Mouse (Mus musculus): ENCODE results near the gene Mta3.

Gene Mta3

GRCm38 (mm10) chr17:83759547-83759946 lies 53.6 kb downstream of the Mta3 start:
- DNase-seq (ENCODE audit: low read depth), result no peak

- no peak for DNase-seq (ENCODE audit: low read depth)
These were observed 58.6 kb downstream of the Mta3 start for GRCm38 (mm10) chr17:83764538-83764937.

- DNase-seq (ENCODE audit: low read depth), result no peak
These were observed 61.1 kb downstream of the Mta3 start for GRCm38 (mm10) chr17:83767064-83767463.

- no peak for DNase-seq (ENCODE audit: low read depth)
These were observed 62.3 kb downstream of the Mta3 start for GRCm38 (mm10) chr17:83768309-83768708.

- no peak for DNase-seq (ENCODE audit: low read depth)
These were observed 64.4 kb downstream of the Mta3 start for GRCm38 (mm10) chr17:83770371-83770770.

DNA sequence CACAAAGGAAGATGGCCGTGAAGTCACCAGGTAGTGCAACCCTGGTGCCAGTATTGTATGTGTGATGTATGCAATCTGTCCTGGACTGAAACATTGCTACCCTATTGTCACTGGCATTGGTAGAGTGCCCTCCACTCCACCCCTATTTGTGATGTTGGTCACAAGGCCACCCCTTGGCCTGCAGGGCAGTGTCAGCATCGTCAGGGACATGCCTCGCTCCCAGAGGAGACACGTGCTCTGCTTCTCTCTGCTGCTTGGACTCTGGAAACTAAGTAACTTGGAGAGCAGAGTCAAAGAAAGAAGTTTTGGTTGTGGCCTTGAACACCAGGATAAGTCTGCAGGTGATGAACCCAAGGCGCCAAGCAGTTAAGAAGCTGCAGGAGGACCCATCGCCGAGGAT lies 65.0 kb downstream of the Mta3 start:
- no peak for DNase-seq (ENCODE audit: low read depth)

DNA sequence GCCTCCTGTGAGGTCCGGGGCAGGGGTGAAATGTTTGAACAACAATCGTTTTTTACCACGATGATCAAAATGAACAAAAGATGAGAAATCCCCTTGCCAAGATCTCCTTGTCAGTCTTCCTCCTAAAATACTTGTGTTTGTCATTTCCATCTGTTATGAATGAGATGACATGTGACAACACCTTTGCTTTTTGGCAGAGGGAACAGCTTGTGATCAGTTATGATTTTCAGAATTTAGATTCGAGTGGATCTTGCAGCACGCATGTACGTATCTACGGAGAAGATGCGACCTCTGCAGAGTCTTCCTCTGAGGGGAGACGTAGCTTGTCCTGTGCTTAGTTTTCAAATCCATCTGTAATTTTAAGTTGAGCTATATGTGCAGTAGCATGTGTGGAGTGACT lies 66.1 kb downstream of the Mta3 start:
- DNase-seq (ENCODE audit: low read depth), result no peak

GRCm38 (mm10) chr17:83772711-83773110 lies 66.7 kb downstream of the Mta3 start:
- DNase-seq (ENCODE audit: low read depth), result no peak

- no peak for DNase-seq (ENCODE audit: low read depth)
These were observed 71.0 kb downstream of the Mta3 start for GRCm38 (mm10) chr17:83776965-83777364.

DNA sequence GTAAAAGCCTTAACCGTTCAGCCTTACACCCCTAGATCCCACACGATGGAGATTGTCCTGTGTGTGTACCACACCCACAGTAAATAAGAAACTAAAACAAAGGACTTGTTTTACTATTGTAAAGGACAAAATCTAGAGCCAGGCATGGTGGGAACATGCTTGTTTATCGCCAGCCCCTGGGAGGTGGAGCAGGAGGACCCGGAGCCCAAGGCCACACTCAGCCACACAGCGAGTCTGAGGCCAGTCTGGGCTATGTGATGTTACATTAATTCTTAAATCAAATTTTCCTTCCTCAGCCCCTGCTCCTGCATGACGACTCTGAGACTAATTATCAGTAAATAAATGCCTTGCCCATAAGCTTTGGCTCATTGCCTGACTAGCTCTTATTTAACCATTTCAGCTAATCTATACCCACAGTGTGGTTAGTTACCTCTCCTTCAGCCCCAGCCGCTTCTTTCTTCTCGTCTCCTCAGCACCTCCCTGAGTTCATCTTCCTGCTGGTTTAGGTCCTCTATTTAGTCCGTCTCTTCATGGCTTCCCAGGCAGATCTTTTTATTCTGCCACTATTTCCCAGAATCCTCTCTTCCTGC lies 71.6 kb downstream of the Mta3 start:
- no peak for DNase-seq (ENCODE audit: low read depth)

- no peak for DNase-seq (ENCODE audit: low read depth)
These were observed 74.3 kb downstream of the Mta3 start for GRCm38 (mm10) chr17:83780228-83780627.

GRCm38 (mm10) chr17:83782740-83783139 lies 76.8 kb downstream of the Mta3 start:
- DNase-seq (ENCODE audit: low read depth), result peak; percentile 46

DNA sequence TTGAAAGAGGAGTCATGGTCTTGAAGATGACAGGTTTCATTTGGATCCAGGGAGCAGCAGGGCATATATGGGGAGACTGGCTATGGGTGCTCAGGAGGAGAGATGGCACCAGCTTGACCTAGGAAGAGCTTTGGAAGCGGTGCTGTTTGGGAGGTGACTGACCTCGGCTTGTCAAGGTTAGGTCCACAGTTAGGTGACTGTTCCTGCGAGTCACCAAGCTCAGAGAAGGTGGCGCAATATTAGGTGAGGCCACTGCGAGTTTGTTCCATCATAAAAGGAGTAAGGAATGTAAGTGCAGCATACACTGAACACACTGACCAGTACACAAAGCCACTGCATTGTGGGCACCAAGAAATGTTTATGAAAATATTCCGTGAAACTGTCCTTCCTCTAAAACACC lies 80.5 kb downstream of the Mta3 start:
- DNase-seq (ENCODE audit: low read depth), result no peak

GRCm38 (mm10) chr17:83790158-83790557 lies 84.2 kb downstream of the Mta3 start:
- no peak for DNase-seq (ENCODE audit: low read depth)

GRCm38 (mm10) chr17:83792388-83792787 lies 86.4 kb downstream of the Mta3 start:
- DNase-seq (ENCODE audit: low read depth), result no peak

DNA sequence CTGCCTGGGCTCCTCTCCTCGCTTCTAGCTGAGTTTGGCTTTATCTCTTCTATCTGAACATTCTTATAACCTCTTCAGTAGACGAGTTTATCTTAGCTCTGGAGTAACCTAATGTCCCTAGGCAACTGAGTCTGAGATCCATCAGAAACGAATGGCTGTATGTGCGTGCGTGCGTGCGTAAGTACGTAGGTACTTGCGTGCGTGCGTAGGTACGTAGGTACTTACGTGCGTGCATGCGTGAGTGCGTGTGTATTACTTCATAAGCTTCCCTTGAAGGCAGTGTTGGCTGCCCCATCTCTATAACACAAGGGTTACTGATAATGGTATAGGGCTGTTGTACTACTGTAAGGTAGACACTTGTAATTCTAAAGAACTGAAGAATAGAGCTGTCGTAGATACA lies 89.2 kb downstream of the Mta3 start:
- DNase-seq (ENCODE audit: low read depth), result no peak

- no peak for DNase-seq (ENCODE audit: low read depth)
These were observed 93.6 kb downstream of the Mta3 start for GRCm38 (mm10) chr17:83799506-83800050.

DNA sequence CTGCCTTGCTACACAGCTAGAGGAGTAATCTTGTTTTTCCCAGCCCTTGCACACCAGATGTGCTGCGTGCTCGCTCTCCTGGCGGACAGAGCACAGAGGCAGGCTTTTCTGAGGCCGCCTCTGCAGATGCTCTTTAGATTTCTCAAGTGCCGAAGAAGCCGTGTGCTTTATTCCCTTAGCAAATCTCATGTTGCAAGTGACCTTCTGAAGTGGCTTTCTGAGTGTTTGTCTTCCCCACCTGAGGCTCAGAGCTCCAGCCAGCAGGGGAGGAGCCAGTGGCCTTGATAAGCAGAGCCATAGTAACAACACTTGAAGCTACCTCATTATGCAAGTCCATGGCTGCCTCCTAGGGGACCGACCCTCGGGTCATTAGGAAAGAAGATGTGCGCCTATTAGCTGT lies 98.0 kb downstream of the Mta3 start:
- DNase-seq (ENCODE audit: low read depth), result no peak

- DNase-seq (ENCODE audit: low read depth), result no peak
These were observed 99.1 kb downstream of the Mta3 start for GRCm38 (mm10) chr17:83805078-83805477.

DNA sequence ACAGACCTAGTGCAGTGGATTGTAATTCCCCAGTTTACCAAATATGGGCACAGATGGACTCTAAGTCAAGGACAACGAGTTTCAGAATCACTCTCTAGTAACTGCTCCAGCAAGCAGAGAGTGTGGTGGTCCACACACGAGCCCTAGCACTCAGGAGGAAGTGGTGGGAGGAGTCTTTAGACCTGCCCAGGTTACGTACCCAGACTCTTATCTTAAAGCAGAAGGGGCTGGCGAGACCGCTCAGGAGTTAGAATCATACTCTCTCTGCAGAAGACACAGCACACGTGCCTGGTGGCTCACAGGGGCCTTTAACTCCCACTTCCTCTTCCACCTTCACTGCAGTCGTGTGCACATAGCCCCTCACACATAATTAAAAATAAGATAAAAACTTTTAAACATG lies 101.4 kb downstream of the Mta3 start:
- DNase-seq (ENCODE audit: low read depth), result no peak

DNA sequence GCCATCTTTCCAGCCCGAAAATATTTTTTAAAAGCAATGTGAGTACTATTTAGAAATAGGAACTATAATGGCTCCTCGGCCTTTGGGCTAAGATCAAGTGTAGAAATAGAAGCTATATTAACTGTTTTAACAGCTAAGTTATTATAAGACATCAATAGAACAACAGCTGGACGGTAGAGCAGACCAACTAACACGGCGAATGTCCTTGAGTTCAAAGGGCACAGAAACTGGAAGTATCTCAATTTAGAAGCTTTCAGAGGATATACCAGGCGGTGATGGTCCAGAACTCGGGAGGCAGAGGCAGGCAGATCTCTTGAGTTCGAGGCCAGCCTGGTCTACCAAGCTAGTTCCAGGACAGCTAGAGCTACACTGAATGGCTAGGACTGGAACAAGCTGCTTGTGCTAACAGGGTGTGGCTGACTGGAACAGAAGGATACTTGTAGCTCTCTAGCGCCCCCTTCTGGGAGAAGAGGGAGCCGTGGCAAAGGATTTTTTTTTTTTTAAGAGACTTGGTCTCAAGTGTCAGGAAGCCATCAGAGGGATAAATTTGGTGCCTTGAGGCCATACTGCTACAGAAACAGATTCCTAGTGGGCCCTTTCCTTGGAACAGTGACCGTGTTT lies 101.9 kb downstream of the Mta3 start:
- DNase-seq (ENCODE audit: low read depth), result peak; percentile 57

GRCm38 (mm10) chr17:83808476-83809098 lies 102.6 kb downstream of the Mta3 start:
- no peak for DNase-seq (ENCODE audit: low read depth)

- no peak for DNase-seq (ENCODE audit: low read depth)
These were observed 103.3 kb downstream of the Mta3 start for GRCm38 (mm10) chr17:83809197-83809829.
